Mouse (Mus musculus) heart, postnatal 0 days (tissue): Measurements from ENCODE around the gene Gm5128.
"Not testable (repeated sequence)": the region's sequence is repeated elsewhere in the genome, so short reads cannot be mapped to it uniquely, and the experiment has no call there.

Experiments used
- CTCF ChIP-seq: IDR thresholded peaks from 2 replicates; pipeline ENCODE4 v1.5.1; 2016; ENCODE audit warnings: antibody characterized with exemption, control low read depth, low read depth
- EP300 ChIP-seq: IDR thresholded peaks from 2 replicates; pipeline ENCODE4 v1.6.1; 2016; ENCODE audit warnings: antibody characterized with exemption, low read depth

DNA sequence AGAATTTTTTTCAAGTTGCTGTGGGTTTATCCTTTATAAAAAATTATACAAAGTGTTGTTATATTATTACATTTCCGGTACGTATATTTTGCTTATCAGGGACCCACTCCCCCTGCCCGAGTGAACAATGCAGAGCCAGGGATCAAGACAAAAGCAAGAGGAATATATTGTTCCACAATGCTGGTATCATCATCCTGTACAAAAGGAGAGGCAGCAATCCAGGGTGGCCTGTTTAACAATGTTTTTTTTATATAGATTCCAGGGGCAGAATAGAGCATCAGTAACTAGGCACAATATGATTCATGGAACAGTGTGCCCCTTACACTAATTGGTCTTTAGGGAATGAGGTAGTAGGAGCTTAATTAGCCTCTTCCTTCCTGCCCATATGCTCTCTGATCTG lies 30.5 kb downstream of the Gm5128 start:
- not testable (repeated sequence) for TF ChIP-seq EP300, CTCF
